Mouse (Mus musculus): Measurements from ENCODE around the gene Ralbp1.

The Ralbp1 gene

DNA sequence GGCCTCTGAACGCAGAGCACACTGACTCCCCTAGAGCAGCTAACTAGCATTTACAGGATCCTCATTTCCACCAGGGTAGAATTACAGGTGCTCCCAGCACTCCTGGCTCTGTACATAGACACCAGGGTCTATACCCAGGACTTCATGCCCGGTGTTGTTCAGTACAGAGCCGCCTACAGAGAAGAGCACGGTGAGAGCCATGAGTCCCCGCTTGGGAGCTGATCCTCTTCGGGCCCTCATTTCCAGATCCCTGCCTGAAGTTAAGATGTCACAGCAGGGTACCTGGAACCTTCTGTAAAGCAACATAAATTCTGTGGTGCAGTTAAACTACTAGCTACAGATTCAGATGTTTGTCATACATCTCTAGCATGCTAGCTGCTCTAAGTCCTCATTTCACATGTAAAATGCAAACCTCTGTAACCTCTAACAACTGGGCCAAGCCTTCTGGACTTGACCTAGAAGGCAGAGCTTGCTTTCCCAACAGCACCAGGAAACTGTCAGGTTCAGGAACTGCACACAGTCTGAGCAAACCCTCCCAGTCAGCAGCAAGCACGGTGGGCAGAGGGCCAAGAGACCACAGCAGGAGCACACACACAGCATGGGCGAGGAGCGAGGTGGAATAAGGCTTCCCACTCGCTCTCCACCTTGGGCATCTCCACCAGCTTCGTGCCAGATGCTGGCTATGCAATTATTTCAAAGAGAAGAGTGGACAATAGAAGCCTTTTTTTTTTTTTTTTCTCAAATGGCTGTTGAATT is 37.7 kb downstream of the Ralbp1 start:
- DNase-seq (ENCODE audit: low read depth): no peak

DNA sequence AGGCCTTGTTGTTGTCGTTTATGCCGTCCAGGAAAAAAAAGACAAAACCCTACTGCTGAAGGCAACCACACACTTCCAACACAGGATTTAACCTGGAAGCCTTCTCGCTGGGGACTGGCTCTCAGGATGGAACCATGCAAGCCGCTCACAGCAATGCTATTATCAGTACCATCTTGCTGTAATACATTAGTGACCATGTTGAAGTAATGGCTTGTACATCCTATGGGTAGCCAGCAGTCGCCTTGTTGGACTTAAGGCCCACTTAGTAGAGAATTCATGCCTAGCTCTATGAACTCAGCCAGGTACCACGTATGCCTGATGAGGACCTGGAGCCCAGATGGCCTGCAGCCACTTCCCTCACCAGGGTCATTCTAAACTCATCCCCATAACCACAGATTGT is 40.2 kb downstream of the Ralbp1 start:
- no peak for DNase-seq (ENCODE audit: low read depth)

DNA sequence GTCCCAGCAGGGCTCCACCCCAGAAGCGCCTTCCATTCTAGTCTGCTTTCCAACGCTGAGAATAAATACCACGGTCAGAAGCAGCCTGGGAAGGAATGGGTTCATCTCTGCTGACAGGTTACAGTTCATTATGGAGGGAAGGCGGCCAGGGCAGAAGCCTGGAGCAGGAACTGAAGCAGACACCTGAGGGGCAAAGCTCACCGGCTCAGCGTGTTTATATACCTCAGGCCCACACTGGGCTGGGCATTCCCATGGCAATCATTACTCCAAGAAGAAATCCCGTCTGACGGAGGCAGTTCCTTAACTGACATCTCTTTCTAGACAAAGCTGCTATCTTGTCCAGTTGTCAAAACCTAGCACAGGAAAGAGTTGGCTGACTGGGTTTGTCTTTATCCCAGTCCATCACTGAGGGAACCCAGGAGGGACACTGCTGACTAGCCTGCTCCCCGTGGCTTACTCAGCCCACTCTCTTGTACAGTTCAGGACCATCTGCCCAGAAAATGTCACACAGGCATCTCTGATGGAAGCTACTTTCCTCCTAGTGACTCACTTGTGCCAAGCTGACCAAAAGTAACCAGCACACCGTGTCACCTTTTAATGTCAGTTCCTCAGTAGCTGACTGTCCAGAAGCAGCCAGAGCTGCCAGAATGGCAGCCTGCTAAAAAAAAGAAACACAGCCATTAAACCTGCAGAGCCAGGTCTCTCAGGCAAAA is 42.8 kb downstream of the Ralbp1 start:
- DNase-seq (ENCODE audit: low read depth): no peak

DNA sequence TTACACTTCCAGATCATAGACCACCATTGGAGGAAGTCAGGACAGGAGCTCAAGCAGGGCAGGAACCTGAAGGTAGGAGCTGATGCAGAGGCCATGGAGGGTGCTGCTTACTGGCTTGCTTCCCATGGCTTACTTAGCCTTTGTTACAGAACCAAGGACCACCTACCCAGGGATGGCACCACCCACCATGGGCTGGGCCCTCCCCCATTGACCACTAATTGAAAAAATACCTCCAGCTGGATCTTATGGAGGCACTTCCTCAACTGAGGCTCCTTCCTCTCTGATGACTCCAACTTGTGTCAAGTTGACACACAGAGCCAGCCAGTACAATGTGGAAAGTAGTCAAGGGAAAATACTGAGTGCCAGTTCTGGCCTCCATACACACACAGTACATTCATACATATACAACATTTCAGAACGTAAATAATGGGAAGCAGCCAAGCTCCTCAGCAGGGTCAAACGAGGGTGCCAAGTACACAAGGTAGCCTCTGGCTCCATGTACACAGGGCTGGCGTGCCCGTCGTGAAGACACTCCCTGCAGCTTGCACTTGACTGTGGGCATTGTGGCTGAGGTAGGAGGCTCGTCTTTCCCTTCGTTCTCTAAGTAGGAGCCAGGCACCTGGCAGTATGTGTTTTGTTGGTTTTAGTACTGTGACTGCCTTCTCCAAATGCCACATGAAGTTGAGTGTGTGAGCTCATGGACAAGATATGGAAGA is 45.9 kb downstream of the Ralbp1 start:
- no peak for DNase-seq (ENCODE audit: low read depth)

DNA sequence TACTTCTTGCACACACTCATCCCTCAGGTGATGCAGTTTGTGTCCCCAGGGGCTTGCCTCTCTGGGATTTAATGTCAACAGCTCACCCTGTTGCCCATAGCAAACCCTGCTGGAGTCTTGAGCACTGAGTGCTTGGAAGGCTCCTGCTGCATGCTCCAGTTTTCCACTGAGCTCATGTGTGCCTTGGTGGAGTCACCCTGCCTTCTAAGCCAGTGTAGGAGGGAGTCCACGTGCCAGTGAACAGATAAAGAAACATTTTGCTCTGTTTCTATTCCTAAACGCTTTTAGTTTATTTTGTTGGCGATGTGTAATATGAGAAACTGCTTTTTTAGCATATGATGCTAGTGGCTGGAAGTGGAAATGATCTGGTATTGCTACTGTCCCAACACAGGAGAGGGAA is 48.9 kb downstream of the Ralbp1 start:
- DNase-seq (ENCODE audit: low read depth): no peak

DNA sequence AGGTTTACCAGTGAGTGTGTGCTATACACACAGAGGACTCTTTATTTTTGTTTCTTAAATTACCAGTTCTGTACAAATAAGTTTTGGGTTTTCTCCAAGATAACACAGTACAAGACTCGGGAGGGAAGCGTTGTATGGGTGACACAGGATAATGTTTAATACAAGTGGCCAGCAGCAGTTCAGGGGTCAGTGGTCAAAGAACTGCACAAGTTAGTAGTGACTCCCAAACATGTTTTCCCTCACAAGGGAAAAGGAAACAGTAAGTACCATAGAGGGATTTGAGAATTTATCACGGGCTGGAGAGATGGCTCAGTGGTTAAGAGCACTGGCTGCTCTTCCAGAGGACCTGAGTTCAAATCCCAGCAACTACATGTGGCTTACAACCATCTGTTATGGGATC is 51.7 kb downstream of the Ralbp1 start:
- DNase-seq (ENCODE audit: low read depth): no peak

DNA sequence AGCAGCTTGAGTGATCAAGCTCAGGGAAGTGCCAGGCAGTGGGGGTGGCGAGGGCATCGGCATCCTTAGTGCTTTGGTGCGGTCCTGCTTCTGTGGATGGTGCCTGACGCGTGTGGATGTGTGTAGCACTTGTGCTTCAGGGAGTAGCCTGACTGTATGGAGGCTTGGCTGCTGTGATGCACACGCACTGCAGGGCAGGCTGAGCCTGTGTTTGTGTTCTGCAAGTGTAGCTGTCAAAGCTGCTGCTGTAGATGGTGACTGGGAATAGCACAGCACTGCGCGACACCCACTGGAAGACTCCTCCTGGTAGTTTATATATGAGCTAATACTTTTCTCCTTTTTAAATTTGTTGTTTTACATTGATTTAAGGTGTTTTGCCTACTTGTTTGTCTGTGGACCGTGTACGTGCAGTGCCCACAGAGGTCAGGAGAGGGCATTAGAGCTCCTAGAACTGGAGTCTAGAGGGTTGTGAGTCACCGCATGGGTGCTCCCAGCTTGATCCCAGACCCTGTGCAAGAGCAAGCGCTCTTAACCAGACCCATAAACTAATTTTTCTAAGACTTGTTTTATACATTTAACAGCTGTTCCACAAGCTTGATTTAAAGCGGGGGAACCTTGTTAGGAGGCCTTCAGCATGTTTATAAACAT is 55.3 kb downstream of the Ralbp1 start:
- no peak for DNase-seq (ENCODE audit: low read depth)

DNA sequence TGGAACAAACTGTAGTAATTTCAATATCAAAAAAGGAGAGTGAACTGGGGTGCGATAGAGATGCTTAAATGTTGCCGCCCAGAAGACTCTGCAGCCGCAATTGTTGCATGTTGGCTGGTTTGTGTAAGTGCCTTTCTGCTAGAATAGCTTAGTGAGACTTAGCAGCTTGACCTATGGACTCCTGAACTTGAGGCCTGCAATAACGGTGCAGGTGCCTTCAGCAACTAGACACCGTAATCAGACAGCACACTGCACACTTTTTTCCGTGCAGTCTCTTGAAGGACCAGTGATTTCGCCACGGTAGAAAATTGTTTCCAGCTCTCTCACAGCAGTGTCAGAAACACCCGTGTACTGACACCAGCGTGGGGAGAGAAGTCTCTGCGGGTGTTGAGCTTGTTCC is 56.6 kb downstream of the Ralbp1 start:
- DNase-seq (ENCODE audit: low read depth): no peak

DNA sequence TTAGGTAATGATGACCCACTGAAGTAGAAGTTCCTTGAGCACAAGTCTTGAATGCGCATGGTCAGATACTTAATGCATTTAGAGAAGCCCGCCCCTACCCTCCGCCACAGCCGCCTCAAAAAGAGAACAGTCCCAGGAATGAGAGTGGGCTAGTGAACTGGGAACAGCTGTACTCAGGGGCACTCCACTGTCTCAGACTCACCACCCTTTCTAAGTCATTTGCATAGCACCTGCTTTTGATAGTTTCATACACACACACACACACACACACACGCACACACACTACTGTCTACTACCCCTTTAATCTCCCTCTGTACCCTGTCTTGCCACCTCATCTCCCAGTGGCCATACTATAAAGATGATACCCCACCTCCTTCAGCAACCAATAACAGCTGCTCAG is 57.7 kb downstream of the Ralbp1 start:
- DNase-seq (ENCODE audit: low read depth): no peak

DNA sequence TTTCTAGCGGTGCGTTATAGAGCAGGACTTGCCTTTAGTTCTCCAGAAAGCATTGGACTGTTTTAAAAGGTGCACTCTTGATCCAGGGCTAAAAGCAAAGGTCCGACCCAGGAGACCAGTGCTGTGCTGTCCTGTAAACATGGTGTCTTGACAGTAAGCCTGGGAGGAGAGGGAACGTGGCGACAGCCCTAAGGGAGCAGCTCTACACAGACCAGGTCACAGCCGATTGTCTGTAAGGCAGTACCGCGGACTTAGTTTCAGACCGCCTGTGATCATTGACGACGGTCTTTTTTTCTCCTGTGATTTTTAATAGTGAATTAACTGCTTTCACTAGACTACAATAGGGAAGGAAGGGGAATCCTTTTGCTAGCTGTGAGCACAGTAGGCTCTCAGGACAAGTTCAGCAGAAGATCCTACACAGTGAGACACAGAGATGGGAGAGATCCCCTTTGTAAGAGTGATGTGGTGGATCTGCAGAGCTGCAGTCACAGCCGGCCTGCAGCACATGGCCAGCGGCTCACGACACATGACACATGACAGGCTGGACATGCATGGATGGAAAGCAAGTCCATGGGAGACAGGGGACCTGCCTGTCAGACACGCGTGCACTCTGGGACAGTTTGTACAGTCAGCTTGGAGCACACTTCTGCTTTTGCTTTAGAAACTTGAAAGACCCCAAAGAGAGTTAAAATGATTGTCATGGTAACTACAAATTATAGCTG is 58.3 kb downstream of the Ralbp1 start:
- DNase-seq (ENCODE audit: low read depth): no peak

DNA sequence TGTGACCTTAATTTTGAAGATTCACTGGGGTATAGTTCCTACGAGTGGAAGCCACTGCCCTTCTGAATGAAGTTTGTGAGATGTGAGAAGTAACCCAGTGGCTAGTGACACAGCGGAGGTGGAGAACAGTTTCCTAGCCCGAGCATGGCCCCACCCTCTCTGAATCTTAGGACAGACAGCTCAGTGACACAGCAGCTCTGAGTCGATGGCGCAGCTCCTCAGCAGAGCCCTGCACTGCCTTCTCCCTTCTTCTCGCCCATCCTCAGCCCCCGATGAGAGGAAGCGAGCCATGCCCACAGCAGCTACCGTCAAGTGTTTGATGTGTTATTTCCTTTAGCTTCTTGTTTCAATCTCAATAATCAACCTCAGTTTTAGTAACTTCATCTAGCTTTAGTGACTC is 59.3 kb downstream of the Ralbp1 start:
- DNase-seq (ENCODE audit: low read depth): no peak

DNA sequence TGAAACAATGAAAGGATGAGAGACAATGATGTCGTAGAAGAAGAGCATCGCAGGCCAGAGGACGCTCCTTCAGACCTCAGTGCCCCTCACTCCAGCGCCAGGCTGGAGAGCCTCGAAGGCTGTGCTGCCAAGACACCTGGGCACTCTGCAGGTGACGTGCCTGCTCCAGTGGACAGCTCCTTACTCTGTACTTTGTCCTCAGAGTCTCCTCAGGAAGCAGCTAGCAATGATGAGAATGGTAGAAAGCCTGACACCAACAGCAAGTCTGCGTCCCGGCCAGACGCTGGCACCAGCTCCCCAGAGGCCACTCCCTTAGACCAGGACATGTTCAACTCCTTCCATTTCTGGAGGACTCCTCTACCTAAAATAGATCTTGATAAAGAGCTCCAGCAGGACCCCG is 61.4 kb downstream of the Ralbp1 start:
- DNase-seq (ENCODE audit: low read depth): no peak

DNA sequence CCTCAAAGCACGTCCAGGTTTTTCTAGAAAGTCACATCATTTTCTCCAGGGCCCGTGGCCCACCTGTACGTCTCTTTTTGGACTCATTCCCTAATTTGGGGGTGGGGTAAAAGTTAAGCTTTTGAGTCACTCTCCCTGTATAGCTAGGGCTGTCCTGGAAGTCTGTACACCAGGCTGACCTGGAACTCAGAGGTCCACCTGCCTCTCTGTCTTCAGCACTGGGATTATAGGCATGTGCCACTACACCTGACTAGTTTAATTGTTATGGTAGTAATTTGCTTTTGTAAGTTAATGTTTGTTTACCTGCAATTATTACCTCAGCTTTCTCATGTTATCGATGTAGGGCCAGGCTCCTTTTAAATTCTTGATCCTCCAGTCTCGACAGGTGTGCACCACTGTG is 63.2 kb downstream of the Ralbp1 start:
- no peak for DNase-seq (ENCODE audit: low read depth)

DNA sequence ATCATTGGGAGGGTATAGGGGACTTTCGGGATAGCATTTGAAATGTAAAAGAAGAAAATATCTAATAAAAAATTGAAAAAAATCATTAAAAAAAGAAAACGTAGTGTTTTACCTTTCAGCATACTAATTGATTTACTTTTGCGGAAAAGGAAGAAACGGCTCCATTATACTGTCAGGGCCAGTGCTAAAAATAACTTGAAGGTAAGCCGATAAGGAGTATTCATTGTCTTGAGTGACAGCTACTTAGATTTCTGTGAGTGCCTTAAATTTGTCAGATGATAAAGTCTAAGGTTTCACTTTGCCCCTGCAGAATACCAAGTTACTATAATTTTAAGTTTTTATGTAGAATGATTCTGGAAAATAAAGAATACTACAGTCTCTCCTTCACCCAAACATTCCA is 65.4 kb downstream of the Ralbp1 start:
- DNase-seq (ENCODE audit: low read depth): no peak

DNA sequence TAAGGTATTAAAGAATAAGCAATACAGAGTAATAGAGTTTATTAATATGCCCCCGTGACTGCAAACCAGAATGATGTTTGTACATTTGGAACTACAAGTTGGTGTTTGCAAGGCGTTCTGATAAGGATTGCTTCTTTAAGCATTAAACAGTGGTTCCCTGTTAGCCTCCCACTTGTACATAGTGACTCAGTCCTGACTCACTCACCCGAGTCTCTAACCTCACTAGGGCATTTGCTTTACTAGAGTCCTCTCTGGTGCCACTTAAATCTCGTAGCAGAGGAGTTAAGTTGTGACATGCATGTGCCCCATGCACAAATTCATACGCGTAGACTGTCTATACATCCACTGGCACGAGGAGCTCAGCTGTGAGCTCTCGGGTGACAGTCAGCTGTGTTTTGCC is 71.8 kb downstream of the Ralbp1 start:
- no peak for DNase-seq (ENCODE audit: low read depth)

DNA sequence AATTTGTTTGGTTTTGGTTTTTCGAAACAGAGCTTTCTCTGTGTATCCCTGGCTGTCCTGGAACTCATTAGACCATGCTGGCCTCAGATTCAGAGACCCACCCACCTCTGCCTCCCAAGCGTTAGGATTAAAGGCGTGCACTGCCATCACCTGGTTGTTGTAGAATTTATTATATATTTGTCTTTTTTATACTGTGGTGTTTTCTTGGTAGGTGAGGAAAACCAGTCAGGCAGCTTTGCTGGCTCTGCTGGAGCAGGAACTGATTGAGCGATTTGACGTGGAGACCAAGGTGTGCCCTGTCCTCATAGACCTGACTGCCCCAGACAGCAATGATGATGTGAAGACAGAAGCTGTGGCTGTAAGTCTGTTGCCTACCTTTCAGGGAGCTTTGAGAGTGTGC is 74.6 kb downstream of the Ralbp1 start:
- DNase-seq (ENCODE audit: low read depth): no peak

DNA sequence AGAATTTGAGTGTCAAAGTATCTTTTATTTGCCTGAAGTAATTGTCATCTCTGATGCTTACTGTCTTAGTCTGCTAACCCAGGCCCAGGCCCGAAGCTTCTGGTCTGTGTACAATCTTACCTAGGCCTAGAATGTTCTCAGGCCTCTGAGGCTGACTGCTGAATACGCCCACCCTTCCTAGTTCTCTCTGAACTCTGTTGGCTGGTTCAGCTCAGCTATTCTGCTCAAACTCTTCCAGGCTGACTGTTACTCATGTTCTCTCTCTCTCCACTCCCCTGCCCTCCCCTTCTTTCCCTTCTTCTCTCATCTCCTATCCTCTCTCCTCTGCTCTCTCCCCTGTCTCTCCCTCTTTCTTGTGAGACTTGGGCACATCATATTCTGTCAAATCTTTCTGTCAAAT is 79.2 kb downstream of the Ralbp1 start:
- DNase-seq (ENCODE audit: low read depth): no peak

DNA sequence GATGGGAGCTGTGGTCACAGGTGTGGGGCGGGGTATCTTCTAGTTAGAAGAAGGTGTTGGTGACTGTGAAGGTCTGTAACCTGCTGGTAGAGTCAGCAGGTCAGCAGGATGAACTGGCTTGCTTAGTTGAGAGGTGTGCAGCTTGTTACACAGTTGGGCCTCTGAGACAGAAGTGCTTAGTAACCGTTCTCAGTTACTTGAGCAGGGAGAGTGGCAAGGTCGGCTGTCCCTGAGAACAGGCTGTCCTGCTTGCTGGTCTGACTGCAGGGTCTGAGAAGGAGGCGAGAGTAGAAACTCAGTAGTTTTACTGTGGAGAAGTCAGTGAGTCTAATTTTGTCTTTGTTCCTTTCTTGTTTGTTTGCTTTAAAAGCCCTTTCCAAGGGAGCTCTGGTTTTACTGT is 79.6 kb downstream of the Ralbp1 start:
- no peak for DNase-seq (ENCODE audit: low read depth)

DNA sequence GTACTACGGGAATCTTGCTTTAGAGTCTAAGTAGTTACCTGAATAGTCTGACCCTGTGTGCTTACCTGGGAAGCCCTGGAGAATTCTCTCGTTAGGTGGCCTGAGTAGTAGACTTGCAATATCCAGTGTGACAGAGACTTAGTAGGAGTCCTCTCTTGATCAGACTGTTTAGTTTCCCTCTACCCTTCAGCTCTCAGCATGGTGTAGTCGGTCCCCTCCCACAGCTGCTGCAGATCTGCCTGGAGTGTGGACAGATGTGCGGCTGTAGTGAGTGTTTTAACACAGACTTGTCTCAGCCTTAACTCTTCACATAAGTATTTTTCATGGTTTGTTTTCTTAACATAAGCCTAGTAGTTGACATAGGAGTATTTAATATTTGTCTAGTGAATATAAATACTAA is 83.6 kb downstream of the Ralbp1 start:
- no peak for DNase-seq (ENCODE audit: low read depth)

DNA sequence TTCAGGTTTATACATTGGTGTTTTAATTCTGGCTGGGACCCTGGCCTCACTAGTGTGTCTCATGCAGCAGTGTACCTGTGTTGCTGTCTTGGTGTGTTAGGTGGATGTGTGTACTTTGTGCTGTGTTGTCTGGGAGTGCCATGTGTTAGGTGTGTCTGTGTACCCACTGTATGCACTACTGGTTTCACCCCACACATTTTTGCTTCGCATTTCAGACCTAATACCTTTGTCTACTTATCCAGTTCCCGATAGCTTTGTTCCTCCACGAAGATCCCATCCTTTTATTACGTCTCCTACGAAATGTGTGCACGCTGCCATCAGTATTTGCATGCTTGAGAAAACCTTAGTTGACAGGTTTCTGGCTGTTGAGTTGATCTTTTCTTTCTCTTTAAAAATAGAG is 85.1 kb downstream of the Ralbp1 start:
- DNase-seq (ENCODE audit: low read depth): no peak

DNA sequence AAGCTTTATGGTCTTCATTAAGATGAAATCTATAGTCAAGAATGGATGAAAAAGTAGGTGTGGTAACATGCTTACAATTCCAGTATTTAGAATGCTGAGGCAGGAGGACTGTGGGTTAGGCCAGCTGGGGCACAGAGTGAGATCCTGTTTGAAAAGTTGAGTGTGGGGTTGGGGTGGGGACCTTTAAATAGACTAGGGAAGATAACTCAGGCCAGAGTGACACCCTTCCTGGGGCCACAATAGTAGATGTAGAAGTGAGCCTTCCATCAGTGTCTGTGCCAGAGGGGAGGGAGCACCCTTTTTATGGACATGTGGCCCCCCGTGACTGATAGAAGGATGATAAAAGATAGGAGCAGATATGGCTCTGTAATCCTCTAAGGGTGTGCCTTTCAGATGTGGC is 86.2 kb downstream of the Ralbp1 start:
- no peak for DNase-seq (ENCODE audit: low read depth)

DNA sequence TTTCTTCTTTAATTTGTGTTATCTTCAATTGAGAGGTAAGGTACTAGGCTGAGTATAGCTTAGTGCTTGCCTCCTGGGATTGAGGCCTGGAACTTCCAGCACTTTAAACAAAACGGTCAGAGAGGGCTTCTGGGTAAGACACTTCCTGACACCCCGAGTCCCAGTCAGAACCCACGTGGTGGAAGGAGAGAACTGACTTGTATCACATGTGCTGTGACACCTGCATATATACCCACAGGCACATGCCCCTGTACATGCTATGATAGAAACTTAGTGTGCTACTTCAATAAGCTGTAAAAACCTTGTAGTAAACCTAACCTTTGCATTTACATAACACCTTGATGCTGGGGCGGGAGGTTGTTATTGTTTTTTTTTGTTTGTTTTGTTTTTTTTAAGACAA is 87.2 kb downstream of the Ralbp1 start:
- no peak for DNase-seq (ENCODE audit: low read depth)
